Mouse (Mus musculus) left cerebral cortex, adult 11 months (tissue): Measurements from ENCODE around the gene Tpt1.
"Not testable (repeated sequence)": the region's sequence is repeated elsewhere in the genome, so short reads cannot be mapped to it uniquely, and the experiment has no call there.

Source experiments
- DNase-seq: peaks from one replicate; pipeline ENCODE4 v3.0.0; 2022; ENCODE audit warnings: low spot score

Gene Tpt1

DNA sequence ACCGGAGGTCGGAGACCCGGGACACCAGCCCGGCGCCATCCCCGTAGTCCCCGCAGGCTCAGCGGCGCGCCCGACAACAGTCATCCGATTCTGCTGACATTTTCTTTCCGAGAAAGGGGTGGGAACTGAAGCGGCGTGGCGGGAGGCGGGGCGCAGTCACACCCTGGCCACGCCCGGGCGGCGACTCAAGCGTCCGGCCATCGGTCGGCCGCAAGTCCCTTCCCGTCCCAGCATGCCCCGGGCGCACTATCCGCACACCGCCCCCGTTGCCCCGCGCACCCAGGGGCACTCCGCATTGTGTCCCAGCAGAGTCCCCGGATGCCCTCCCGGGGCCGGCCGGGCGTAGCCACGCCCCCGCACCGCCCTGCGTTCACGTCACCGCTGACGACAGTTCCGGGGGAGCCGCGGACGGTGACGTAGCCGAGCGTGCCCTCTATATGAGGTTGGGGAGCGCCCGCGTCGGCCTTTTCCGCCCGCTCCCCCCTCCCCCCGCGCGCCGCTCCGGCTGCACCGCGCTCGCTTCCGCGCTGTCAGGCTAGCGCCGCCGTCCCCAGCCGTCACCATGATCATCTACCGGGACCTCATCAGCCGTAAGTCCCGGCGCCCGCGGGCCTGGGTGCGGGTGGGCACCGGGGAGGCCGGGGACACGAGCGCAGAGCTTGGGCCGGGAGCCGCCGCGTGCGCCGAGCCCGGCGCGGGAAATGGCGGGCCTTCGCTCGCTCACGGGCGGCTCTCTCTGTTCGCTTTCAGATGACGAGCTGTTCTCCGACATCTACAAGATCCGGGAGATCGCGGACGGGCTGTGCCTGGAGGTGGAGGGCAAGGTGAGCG, at the start of gene Tpt1:
Gene Tpt1 (plus strand): TSS at position 227 of the 831 bp plus-strand sequence.
- DNase-seq, result peak; percentile 98

DNA sequence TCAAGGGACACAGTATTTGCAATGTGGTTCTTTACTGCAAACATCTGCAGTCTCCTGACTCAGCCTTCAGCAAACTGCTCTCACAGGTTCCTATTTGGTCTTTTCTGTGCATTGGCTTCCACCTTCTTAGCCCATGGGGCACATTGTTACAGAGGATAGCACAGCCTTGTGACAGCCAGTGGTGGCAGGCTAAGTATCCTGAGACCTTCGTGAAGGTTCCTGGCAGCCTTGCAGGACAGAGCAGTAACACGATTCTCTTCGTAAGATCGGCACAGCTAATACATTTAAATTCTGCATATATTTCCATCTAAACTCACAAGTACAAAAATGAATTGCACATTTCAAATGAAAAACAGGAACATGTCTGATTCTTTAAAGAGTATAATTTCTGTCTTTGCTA, 49.0 kb upstream of the Tpt1 start:
- DNase-seq, result no peak

DNA sequence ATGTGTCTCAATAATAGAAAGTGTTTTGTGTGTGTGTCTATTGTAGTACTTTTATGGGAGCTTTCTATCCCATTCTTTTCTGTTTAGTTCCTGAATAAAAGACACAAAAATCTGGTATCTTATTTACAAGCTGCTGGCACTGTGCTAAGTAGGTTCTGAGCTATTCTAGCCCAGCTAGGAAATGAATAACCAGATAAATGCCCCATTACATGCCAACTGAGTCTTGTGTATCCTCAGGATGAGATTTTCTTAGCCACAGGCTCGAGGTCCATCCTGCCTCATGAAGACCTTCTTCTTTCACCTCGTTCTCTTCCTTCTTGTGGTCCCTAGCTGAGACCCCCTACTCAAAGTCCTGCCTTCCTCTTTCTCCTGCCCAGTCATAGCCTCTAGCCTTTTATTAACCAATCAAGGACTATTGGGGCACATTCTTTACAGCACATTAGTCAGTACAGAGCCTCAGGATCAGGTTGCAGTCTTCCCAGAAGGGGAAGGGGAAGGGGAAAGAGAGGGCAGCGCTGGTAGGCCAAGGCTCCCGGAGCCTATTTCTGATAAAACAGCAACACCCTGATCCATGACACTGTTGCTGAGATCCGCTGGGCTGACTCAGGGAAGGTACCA, 47.0 kb upstream of the Tpt1 start:
- DNase-seq, result no peak

DNA sequence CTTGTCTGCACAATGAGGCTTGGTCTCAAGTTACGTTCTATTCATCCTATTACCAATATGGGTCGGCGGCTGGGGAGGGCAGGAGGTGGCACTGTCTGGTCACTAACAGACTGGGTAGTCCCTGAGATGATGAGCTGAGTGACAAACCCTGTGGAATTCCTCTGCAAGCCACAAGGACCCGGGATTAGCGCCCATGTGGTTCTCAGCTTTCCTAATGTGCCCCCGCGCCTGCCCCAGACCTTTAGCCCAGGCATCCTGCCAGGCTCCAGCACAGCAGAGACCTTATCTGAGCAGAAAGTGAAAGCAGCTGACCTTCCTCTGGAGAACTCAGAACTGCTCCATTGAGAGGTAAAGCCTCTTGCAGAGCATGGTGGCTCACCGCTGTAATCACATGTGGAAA, 37.1 kb upstream of the Tpt1 start:
- DNase-seq, result no peak

DNA sequence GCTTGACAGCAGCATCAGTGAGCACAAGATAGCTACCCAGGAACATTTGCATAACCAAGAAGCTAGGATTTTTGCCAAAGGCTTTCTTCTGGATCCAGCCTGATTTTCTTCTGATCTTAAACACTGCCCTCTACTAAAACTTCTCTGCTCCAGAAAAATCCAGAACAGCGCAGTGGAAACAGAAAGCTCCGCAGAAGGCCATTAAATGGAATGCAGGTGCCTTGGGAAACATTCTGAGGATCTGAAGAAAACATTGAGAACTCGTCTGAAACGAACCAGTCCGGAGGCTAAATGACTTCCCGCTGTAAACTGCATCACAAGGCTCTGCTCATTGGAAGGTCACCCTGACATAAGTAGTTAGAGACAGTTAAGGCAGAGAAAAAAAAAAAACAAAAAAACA, 35.0 kb upstream of the Tpt1 start:
- no peak for DNase-seq

DNA sequence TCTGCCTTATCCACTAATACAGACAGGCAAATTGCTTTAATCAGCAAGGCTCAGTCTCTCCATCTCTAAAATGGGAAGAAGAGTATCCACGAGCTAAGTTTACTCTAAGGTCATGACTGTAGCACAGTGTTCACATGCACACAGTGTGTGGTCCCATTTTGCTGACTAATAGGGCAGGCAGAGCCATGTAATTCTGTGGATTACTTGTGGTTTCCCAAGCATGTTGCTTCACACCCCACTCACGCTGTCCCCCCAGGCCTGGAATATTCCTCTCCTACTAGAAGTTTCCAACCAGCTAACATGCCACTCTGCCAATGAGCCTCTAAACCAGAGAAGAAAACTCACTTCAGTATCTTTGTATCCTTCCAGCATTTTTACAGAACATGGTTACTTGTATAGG, 26.4 kb upstream of the Tpt1 start:
- DNase-seq, result no peak

DNA sequence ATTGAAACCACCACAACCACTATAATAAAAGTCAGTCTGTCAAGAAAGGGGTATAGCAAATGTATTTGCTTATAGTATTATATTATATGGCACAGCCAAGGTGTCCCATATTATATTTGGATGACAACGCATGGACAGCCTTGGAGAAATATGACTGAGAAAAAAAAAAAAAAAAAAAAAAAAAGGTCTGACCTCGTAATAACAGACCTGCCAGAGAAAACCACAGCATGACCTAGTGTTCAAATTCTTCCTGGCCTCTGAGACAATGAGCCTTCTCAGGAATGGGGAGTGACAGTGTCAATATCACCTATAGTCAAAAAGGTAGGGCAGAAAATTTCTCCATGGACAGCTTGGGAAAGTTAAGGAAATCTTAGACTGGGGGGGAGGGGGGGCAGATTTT, 25.6 kb upstream of the Tpt1 start:
- no peak for DNase-seq

DNA sequence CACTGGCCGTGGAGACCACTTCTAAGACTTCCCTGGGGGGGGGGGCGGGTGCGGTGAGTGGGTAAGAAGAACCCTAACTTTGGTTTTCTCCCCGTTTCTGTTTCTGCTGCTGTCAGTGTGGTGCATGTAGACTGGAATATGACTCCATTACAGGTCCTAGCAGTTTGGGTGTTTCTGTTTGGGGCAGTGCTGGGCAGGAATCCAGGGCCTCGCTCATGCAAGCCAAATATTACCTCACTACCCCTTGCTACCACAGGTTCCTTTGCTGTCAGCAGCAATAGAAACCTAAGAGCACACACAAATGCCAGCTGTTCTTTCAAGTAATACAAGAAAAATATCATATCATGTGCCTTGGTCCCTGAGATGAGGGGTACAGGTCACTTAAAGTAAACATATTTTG, 24.9 kb upstream of the Tpt1 start:
- no peak for DNase-seq

DNA sequence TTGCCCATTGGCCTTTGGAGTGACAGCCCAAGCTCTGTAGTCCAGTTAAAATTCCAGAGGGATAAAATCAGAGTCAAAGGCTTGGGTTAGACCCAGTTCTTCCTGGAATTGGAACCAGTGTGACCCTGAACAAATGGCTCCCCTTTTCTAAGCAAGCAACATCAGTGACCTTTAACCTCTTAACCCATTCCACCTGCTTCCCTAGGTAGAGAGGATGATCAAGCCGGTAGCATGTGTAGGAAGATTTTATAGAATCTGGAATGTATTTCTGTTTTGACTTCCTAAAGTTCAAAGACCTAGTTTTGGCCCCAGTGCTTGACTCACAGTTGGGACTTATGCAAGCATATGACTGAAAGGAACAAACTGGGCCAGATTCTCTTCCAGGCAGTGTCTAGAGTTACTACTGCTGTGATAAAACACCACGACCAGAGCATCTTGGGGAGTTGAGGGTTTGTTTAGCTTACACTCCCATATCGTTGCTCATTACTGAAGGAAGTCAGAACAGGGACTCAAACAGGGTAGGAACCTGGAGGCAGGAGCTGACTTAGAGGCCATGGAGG, 18.0 kb upstream of the Tpt1 start:
- no peak for DNase-seq

DNA sequence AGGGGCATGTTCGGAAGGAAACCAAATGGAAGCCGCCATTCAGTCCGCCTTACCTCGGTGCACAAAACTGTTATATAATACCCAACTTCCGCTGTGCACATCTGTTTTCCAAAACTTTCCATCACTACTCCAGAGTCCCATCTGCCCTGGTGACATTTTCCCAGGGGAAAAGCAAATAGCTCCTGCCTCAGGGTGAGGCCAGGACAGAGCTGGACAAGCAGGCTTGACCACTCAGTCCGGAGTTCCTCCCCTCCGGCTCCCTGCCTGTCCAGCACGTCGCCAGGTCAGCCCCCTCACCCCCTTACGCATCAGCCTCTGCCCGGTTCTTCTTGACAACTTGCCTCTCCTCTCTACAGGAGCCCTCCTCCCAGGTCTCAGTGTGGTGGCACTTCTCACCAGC, 16.7 kb upstream of the Tpt1 start:
- DNase-seq, result no peak

DNA sequence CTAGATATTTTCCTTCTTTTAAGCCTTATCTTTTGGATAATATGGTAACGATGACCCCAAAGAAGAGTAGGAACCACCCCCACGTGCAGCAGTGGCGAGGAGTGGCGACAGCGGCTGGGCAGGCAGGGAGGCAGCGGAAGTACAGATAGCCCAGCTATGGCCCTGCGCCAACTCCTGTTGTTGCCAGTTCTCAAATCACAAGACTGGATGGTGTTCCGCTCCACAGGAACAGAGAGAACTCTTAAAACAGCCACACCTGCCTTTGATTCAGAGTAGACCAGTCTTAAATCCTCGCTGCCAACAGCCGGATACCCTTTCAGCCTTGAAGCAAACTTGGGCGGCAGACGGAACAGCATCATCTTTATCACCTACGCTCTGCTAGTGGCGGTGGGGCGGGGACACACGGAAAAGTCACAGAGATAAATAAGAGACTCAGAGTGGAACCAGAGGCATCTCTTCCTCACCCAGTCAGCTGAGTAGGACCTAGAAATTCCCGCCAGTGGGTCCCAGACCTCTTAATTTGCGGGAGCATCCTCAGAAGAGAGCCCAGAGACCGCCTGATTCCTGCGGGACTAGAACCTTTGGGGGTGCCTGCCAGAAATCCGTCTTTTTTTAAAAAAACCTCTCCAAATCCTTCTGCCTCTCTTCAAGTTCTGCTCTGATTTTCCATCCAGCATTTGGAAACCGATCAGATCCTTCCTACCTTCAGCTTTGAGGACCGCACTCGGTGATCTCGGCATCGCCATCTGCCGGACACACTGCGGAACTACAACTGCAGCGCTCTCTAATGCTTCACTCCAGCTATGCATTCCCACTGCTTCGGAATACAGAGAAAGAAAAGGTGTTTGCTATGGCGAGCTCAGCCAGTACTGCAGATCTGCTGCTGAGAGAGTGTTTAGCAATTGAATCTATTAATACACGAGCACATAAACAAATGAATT, 15.8 kb upstream of the Tpt1 start:
- peak; percentile 86 for DNase-seq

DNA sequence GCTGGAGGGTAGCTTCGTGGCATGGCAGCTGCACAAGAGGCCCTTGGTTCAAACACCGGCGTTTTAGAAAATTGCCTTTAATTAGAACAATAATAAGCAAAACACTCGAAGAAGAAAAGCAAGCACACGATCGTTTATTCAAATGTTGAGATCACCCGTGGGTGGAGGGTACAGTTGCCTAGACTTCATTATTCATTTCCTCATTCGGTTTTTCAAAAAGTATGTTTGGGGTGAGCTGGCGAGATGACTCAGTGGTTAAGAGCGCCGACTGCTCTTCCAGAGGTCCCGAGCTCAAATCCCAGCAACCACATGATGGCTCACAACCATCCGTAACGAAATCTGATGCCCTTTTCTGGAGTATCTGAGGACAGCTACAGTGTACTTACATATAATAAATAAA, 15.1 kb upstream of the Tpt1 start:
- DNase-seq, result not testable (repeated sequence)

DNA sequence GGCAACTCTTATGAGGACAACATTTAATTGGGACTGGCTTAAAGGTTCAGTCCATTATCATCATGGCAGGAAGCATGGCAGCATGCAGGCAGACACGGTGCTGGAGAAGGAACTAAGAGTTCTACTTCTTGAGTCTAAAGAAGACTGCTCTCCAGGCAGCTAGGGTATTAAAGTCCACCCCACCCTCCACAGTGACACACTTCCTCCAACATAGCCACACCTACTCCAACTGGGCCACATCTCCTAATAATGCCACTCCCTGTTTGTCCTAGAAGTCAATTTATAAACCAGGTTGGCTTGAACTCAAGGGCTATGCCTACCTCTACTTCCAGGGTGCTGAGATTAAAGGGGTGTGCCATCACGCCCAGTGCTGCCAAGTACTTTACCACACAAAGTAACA, 12.9 kb upstream of the Tpt1 start:
- no peak for DNase-seq

DNA sequence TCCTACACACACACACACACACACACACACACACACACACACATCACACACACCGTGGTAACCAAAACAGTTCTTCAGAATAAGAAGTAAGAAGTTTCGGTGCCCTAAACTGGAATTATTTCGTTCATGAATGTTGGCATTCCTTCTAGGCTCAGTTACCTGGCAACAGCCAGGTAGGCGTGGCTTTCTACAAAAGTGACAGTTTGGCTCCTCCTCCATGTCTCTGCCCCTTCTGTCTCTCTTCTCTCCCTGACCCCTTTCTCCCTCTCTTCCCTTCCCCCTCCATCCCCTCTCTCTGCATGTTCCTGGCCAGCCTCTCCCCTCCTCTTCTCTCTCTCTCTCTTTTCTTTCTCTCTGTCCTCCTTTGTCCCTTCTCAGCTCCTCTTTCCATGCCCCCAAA, 11.9 kb upstream of the Tpt1 start:
- DNase-seq, result no peak

DNA sequence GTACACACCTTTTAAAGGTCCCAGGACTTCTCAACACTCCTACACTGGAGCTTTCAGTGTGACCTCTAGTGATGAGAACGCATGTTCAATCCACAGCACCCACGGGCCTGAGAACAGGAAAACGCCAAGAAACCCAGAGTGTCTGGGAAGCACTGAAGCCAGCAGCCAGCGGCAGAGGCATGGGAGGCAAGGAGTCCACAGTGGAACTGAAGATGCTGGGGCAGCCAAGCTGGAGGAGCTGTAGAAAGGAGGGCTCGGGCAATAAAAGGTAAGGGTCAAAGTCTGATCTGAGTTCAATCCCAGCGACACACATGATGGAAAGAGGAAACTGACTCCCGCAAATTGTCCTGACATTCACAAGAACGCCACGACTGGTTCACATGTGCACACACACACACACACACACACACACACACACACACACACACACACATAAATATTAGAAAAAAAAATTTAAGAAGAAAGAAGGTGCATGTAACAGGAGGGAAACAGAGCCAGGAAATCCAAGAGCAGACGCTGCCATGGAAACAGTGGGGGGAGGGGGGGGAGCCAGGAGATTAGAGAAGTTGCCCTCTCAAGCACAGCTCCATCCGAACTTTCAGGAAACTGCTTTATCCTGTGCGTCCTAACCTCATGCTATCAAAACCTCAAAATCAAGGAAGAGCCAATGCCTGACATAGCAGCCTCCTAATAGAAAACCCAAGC, 11.2 kb upstream of the Tpt1 start:
- no peak for DNase-seq

DNA sequence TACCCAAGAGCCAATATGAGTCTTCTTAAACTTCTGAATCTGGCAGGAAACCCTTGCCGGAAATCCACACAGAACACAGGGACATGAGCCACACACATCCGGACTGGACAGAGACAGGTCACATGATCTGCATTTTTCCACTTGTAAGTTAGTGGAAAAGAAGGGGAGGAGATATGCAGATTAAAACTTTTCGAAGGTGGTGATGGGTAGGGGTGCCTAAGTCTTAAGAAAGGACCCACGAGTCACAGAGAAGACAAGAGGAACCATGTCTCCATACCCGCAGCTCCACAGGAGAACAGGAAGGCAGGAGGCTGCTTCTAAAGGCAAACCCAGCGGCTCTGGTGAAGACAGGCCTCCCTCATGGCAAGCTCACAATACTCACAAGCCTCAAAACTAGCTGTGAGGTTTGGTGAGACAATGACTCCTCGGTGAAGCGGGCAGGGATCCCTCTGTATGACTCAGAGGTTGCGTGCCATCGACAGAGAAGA, 10.6 kb upstream of the Tpt1 start:
- DNase-seq, result no peak

DNA sequence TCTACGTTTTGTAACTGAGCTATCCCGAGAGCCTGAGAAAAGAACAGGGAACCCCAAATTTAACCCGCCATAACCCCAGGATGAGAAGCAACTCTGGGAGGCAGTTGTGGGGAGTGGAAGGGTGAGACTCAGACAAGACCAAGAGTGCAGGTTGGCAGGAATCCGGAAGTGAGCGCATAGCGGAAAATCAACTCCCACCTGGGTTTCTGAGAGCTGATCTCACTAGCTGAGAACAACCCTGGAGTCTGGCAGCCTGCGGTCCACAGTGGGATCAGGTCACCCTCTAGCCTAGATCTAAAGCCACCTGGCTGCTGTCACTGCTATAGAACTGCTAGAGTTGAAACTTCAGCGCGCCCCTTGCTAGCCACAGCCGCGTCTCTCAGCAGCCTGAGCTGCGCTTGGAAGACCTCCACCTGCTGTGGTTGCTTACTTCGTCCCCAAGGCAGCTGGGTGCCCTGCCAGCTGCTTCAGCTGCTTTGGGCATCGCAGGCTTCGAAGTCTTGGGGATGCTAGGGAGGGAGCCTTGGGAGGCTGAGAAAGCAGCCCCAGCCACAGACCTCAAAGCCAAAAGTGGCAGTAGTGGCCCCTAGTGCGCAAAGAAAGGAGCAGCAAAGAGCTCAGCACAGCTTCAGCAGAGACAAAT, 10.0 kb upstream of the Tpt1 start:
- DNase-seq, result no peak

DNA sequence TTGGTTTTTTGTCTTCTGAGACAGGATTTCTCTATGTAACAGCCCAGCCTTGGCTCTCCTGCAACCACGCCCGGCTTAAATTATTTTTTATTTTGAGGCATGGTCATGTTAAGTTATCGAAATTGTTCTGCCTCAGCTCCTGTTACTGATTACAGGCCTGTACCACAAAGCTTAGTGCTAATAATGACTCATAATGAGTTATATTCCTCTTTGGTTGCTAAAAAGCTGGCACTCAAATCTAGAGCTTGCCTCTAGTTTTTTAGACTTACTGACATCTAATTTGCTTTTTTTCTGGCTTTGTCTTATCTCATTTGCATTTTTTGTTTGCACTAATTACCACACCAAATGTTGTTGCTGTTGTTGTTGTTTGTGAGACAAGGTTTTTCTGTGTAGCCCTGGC, 8.3 kb upstream of the Tpt1 start:
- no peak for DNase-seq

DNA sequence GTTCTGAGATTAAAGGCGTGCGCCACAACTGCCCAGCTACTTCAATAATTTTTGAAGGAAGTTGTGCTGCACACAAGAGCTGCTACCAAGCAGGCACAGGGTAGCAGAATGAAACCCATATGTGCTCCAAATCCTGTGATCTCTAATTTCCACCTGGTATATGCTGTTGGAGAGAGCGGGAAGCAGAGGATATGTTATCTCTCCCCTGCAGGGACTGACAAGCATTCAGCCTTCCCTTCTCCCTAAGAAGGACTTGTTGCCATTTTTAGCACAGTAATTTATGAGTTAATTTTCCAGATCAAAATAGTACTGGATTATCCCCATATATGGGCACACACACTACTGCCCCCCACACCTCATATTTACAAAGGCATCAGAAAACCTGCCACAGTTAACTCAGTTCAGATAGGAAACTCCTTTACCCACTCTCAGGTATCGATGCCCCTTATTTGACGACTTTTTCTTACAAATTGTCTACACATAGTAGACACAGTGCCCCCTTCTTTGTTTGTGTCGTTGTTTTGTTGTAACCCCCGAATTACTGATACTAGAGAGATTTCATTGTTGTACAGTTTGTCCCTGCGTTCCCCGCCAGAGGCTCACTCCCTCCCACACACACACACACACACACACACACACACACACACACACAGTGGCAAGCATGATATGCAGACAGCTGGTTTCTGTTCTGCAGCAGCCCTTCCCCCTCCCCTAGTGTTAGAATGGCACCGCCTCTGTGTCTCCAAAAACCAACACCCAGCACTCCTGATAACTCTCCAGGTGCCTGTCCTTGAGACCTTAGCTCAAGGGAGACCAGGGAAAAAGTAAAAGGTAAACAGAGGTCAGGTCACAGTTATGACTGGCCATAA, 7.6 kb upstream of the Tpt1 start:
- DNase-seq, result no peak

DNA sequence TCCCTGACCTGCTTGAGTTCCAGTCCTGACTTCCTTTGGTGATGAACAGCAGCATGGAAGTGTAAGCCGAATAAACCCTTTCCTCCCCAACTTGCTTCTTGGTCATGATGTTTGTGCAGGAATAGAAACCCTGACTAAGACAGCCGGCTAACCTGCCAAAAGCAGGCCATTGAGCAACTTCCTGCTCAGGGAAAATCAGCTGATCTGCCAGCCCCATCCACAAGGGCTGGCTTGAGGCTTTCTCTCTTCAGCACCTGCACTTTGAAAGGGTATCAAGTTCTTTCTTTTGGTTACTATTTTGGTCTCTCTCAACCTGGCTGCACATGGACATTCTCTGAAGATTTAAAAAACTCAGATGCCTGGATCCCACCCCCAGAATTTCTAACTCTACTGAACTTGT, 3.1 kb upstream of the Tpt1 start:
- not testable (repeated sequence) for DNase-seq
